8 mouse cellular contexts compared by ENCODE assay signal in the genomic region with DNA sequence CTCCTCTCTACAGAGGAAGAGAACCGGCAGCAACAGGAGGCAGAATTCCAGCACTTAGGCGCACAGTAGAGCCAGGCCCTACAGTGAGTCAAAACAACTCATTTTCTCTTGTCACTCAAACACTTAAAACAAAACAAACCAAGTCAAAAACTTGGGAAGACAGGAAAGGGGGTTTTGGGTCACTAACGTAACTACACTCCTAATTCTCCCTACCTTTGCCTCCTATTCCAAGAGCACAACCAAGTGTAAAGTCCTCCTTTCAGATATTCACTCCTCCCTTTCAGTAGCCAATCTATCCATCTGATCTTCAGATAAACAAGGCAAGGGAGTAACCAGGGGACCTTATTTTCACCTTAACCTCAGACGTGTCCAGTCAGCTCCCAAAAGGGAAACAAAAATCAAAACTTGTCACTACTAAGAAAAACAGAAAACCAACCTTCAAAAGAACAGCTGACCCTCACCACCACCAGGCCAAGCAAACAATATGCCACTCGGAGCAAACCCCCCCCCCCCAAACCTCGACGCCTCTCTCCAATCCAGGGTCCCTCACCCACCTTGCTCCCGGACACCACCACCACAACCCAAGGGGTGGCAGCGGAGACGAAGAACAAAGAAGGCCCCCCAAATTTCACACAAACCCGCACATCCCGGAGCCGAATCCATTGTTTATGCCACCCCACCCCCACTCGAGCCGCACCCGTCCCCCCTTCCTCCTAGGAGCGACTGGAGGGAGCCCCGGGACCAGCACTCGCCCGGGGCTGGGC. TPM values are rescaled to one million over a fixed set of nuclear protein-coding genes. Genes with fewer than 3 reads are reported as not detected.
DNase-seq lines count a peak whose midpoint lies in the region; ATAC-seq and TF ChIP-seq lines count a peak whose summit lies in the region.

No protein-coding gene starts in this region.

- WGBS in lung, adult 2 months: 2% methylated on average over 20 of the region's 20 CpGs
- whole genome bisulfite sequencing in hindbrain, postnatal 0 days: 1% methylated on average over 19 of the region's 20 CpGs
- whole genome bisulfite sequencing in midbrain, embryonic 14.5 days: 5% methylated on average over 20 of the region's 20 CpGs

- H3K27me3 ChIP-seq in hindbrain, postnatal 0 days (ENCODE audit: insufficient read depth, low read length): no peaks in the 10 kb centered on the region
- H3K27me3 ChIP-seq in midbrain, embryonic 14.5 days (ENCODE audit: control insufficient read depth, insufficient read depth, low read length): no peaks in the 10 kb centered on the region

- H3K4me2 ChIP-seq in hindbrain, postnatal 0 days (ENCODE audit: low read depth, low read length): peak overlapping the region; percentile 73
- H3K4me2 ChIP-seq in midbrain, embryonic 14.5 days (ENCODE audit: low read length): peak overlapping the region; percentile 64

- peaks cover 3% of the 10 kb centered on the region for H3K4me1 ChIP-seq in lung, adult 2 months (ENCODE audit: control insufficient read depth, insufficient read depth, low read length)
- peaks cover 11% of the 10 kb centered on the region for H3K4me1 ChIP-seq in hindbrain, postnatal 0 days (ENCODE audit: insufficient read depth, low read length)
- peaks cover 23% of the 10 kb centered on the region for H3K4me1 ChIP-seq in midbrain, embryonic 14.5 days (ENCODE audit: control insufficient read depth, insufficient read depth, low read length)

- peak overlapping the region; percentile 81 for H3K4me3 ChIP-seq in lung, adult 2 months (replicated peaks; ENCODE audit: extremely low read depth, low read depth, low read length)
- peak overlapping the region; percentile 96 for H3K4me3 ChIP-seq in hindbrain, postnatal 0 days (ENCODE audit: low read length)
- H3K4me3 ChIP-seq in midbrain, embryonic 14.5 days (replicated peaks; ENCODE audit: low read depth, low read length): peak overlapping the region; percentile 91

- TF ChIP-seq CTCF in lung, adult 2 months (IDR thresholded peaks at IDR 0.05; ENCODE audit: insufficient read depth, low read length): no peak
- TF ChIP-seq CTCF in hindbrain, postnatal 0 days (IDR thresholded peaks at IDR 0.05; ENCODE audit: low read depth): no peak

- H3K9me3 ChIP-seq in hindbrain, postnatal 0 days (ENCODE audit: low read length): no peaks in the 10 kb centered on the region
- no peaks in the 10 kb centered on the region for H3K9me3 ChIP-seq in midbrain, embryonic 14.5 days (ENCODE audit: control insufficient read depth, low read length)

- H3K36me3 ChIP-seq in hindbrain, postnatal 0 days (ENCODE audit: insufficient read depth, low read length): peaks cover 16% of the 10 kb centered on the region; the same call in 1 of the 2 replicates
- H3K36me3 ChIP-seq in midbrain, embryonic 14.5 days (ENCODE audit: control insufficient read depth, insufficient read depth, low read length): peaks cover 29% of the 10 kb centered on the region

- DNase-seq in lung, adult 2 months: no peak
- DNase-seq in lung, postnatal 14 days: no peak
- peak; percentile 28 for DNase-seq in embryo, embryonic 10.5 days (ENCODE audit: low spot score)
- DNase-seq in hindbrain, postnatal 0 days (ENCODE audit: low spot score): no peak
- DNase-seq in midbrain, embryonic 14.5 days: peak; percentile 16
- DNase-seq in thymus, postnatal 0 days (ENCODE audit: low spot score): no peak
- DNase-seq in right cerebral cortex, postnatal 25 days: no peak
- no peak for DNase-seq in layer of hippocampus, adult 8-10 months (ENCODE audit: low spot score in 2 of 2)

- peak overlapping the region; percentile 95 for H3K27ac ChIP-seq in hindbrain, postnatal 0 days
- peak overlapping the region; percentile 94 for H3K27ac ChIP-seq in midbrain, embryonic 14.5 days (replicated peaks; ENCODE audit: low read depth, low read length)

- TF ChIP-seq POLR2A in lung, adult 2 months (IDR thresholded peaks at IDR 0.05; ENCODE audit: borderline replicate concordance, extremely low read depth, low read depth, low read length): no peak

- no peak for ATAC-seq in hindbrain, postnatal 0 days
- ATAC-seq in midbrain, embryonic 14.5 days (ENCODE audit: low FRiP score, low TSS enrichment): no peak

- H3K9ac ChIP-seq in hindbrain, postnatal 0 days (replicated peaks; ENCODE audit: low read length): peak overlapping the region; percentile 94
- H3K9ac ChIP-seq in midbrain, embryonic 14.5 days (replicated peaks; ENCODE audit: low read length): peak overlapping the region; percentile 98

RNA-seq across cellular contexts. Expression of a gene that starts 0.6 kb away (rescaled TPM):
- polyA plus RNA-seq in lung, adult 2 months (2012; rRNA removed): 30.1 and 39.1 TPM in 2 replicates
- total RNA-seq in hindbrain, postnatal 0 days (2014; rRNA removed): 33.2 and 36.5 TPM in 2 replicates
- polyA plus RNA-seq in hindbrain, postnatal 0 days (2015; fragmentation: Nextera tagmentation; extraction: Ambion mirVana): 14.4 and 14.8 TPM in 2 replicates
- polyA plus RNA-seq in midbrain, embryonic 14.5 days (2014; fragmentation: Nextera tagmentation; extraction: Ambion mirVana): 25.8 and 27.5 TPM in 2 replicates
- 11.1 and 14.5 TPM in 2 replicates for polyA plus RNA-seq in thymus, postnatal 0 days (2015; fragmentation: Nextera tagmentation; extraction: Ambion mirVana)
- 10 to 100 TPM; 44.0 to 50.8 (median 47.7) TPM for total RNA-seq in layer of hippocampus, adult 8-10 months (2022)

RNA-seq across cellular contexts. Expression of a gene that starts 34.7 kb away (rescaled TPM):
- polyA plus RNA-seq in lung, adult 2 months (2012; rRNA removed): 22.3 and 32.3 TPM in 2 replicates
- 54.1 and 65.1 TPM in 2 replicates for total RNA-seq in hindbrain, postnatal 0 days (2014; rRNA removed)
- polyA plus RNA-seq in hindbrain, postnatal 0 days (2015; fragmentation: Nextera tagmentation; extraction: Ambion mirVana): 230 and 235 TPM in 2 replicates
- 219 and 227 TPM in 2 replicates for polyA plus RNA-seq in midbrain, embryonic 14.5 days (2014; fragmentation: Nextera tagmentation; extraction: Ambion mirVana)
- polyA plus RNA-seq in thymus, postnatal 0 days (2015; fragmentation: Nextera tagmentation; extraction: Ambion mirVana): 200 and 229 TPM in 2 replicates
- 100 to 1,000 TPM; 122 to 143 (median 133) TPM for total RNA-seq in layer of hippocampus, adult 8-10 months (2022)

Comparison
In these comparisons a context has a peak if more than half of its experiments do, and no peak if none do; other contexts are left out.
1. DNase-seq: peak in embryo, embryonic 10.5 days (single experiment) and midbrain, embryonic 14.5 days (single experiment); none in lung, adult 2 months (single experiment), lung, postnatal 14 days (single experiment), hindbrain, postnatal 0 days (single experiment), thymus, postnatal 0 days (single experiment), right cerebral cortex, postnatal 25 days (single experiment) and layer of hippocampus, adult 8-10 months (0 of 2).
2. Peak in every context shown above with its lines, with median percentiles within 50 percentile points of each other: H3K4me3 ChIP-seq.